Mouse (Mus musculus): ENCODE data around the gene Nemf. TPM values are rescaled to one million over a fixed set of nuclear protein-coding genes. Genes with fewer than 3 reads are reported as not detected.

Gene Nemf
- total RNA-seq, 2 experiments from 2014 or later: 43.5 to 54.5 TPM

- no peak for DNase-seq (ENCODE audit: low spot score in 2 of 2)
These were observed 38.5 kb downstream of the Nemf start for GRCm38 (mm10) chr12:69318431-69318830.

- no peak for DNase-seq (ENCODE audit: low spot score in 2 of 2)
These were observed 47.3 kb downstream of the Nemf start for GRCm38 (mm10) chr12:69309659-69310058.

GRCm38 (mm10) chr12:69306333-69306732 lies 50.6 kb downstream of the Nemf start:
- no peak for DNase-seq (ENCODE audit: low spot score in 2 of 2)

- DNase-seq (ENCODE audit: low spot score in 2 of 2): no peak
These were observed 52.9 kb downstream of the Nemf start for GRCm38 (mm10) chr12:69304051-69304450.

- DNase-seq (ENCODE audit: low spot score in 2 of 2): no peak
These were observed 54.8 kb downstream of the Nemf start for GRCm38 (mm10) chr12:69302171-69302570.

GRCm38 (mm10) chr12:69300391-69300790 lies 56.6 kb downstream of the Nemf start:
- DNase-seq (ENCODE audit: low spot score in 2 of 2): no peak

- no peak for DNase-seq (ENCODE audit: low spot score in 2 of 2)
These were observed 57.1 kb downstream of the Nemf start for GRCm38 (mm10) chr12:69299831-69300230.

- no peak for DNase-seq (ENCODE audit: low spot score in 2 of 2)
These were observed 57.7 kb downstream of the Nemf start for GRCm38 (mm10) chr12:69299231-69299630.

GRCm38 (mm10) chr12:69298281-69298680 lies 58.7 kb downstream of the Nemf start:
- DNase-seq (ENCODE audit: low spot score in 2 of 2): no peak

GRCm38 (mm10) chr12:69297411-69298150 lies 59.4 kb downstream of the Nemf start:
- no peak for DNase-seq (ENCODE audit: low spot score in 2 of 2)

GRCm38 (mm10) chr12:69296511-69297410 lies 60.2 kb downstream of the Nemf start, which contains the start of gene Klhdc2:
Gene Klhdc2 (plus strand): TSS chr12:69296681.
- peak; percentile 84 to 88 for DNase-seq (ENCODE audit: low spot score in 2 of 2)

- no peak for DNase-seq (ENCODE audit: low spot score in 2 of 2)
These were observed 61.3 kb downstream of the Nemf start for GRCm38 (mm10) chr12:69295651-69296050.

- DNase-seq (ENCODE audit: low spot score in 2 of 2): no peak
These were observed 62.0 kb downstream of the Nemf start for GRCm38 (mm10) chr12:69294936-69295335.

- no peak for DNase-seq (ENCODE audit: low spot score in 2 of 2)
These were observed 63.1 kb downstream of the Nemf start for GRCm38 (mm10) chr12:69293815-69294214.

GRCm38 (mm10) chr12:69292401-69292800 lies 64.6 kb downstream of the Nemf start:
- no peak for DNase-seq (ENCODE audit: low spot score in 2 of 2)

- DNase-seq (ENCODE audit: low spot score in 2 of 2): no peak
These were observed 68.3 kb downstream of the Nemf start for GRCm38 (mm10) chr12:69288699-69289098.

- DNase-seq (ENCODE audit: low spot score in 2 of 2): no peak
These were observed 69.4 kb downstream of the Nemf start for GRCm38 (mm10) chr12:69287535-69287934.

- DNase-seq (ENCODE audit: low spot score in 2 of 2): no peak
These were observed 73.8 kb downstream of the Nemf start for GRCm38 (mm10) chr12:69283146-69283545.

GRCm38 (mm10) chr12:69280915-69281314 lies 76.0 kb downstream of the Nemf start:
- no peak for DNase-seq (ENCODE audit: low spot score in 2 of 2)

GRCm38 (mm10) chr12:69279931-69280469 lies 77.0 kb downstream of the Nemf start:
- DNase-seq (ENCODE audit: low spot score in 2 of 2): no peak

GRCm38 (mm10) chr12:69268956-69269355 lies 88.0 kb downstream of the Nemf start:
- DNase-seq (ENCODE audit: low spot score in 2 of 2): no peak
